Mouse (Mus musculus) limb, embryonic 10.5 days (tissue): ENCODE results near the gene Tas2r143. TPM values are rescaled to one million over a fixed set of nuclear protein-coding genes. Genes with fewer than 3 reads are reported as not detected.
A peak's percentile ranks its signal among the peaks of the same experiment; 100 is the strongest.

Experiments used
- DNase-seq: peaks from one replicate; pipeline ENCODE4 v3.0.0-alpha.2; 2017; ENCODE audit warnings: low spot score
- H3K27ac ChIP-seq: fragments of 300-500 bp; sonication (generic); 2 replicates; pipeline ENCODE4 v1.5.1; 2016; ENCODE audit warnings: mild to moderate bottlenecking
- H3K27me3 ChIP-seq: fragments of 300-500 bp; sonication (generic); 2 replicates; pipeline ENCODE4 v1.6.1; 2016; ENCODE audit warnings: low read depth, mild to moderate bottlenecking; ENCODE audit not compliant: poor library complexity, severe bottlenecking
- H3K36me3 ChIP-seq: fragments of 300-500 bp; sonication (generic); 2 replicates; pipeline ENCODE4 v1.6.1; 2016; ENCODE audit warnings: mild to moderate bottlenecking, moderate library complexity
- H3K4me1 ChIP-seq: fragments of 300-500 bp; sonication (generic); 2 replicates; pipeline ENCODE4 v1.6.1; 2016
- H3K4me3 ChIP-seq: fragments of 300-500 bp; sonication (generic); 2 replicates; pipeline ENCODE4 v1.5.1; 2016; ENCODE audit warnings: mild to moderate bottlenecking, moderate library complexity
- H3K9me3 ChIP-seq: fragments of 300-500 bp; sonication (generic); replicated peaks from 2 replicates; pipeline ENCODE4 v1.6.1; 2016; ENCODE audit warnings: mild to moderate bottlenecking
- WGBS: fragments of 180-500 bp; shearing (Covaris S2); methylation state at CpG from one replicate; pipeline ENCODE4 v1.1.7; 2016; 5-methylcytosine and 5-hydroxymethylcytosine counted together
- polyA plus RNA-seq: library from polyadenylated mRNA; unstranded; fragments of >200 nt; fragmentation: Nextera tagmentation; extraction: Ambion mirVana; gene quantifications from 2 replicates; pipeline ENCODE4 v1.2.1, GENCODE M21; 2016

Gene Tas2r143
- polyA plus RNA-seq, 1 experiment from 2014 or later, result not detected

DNA sequence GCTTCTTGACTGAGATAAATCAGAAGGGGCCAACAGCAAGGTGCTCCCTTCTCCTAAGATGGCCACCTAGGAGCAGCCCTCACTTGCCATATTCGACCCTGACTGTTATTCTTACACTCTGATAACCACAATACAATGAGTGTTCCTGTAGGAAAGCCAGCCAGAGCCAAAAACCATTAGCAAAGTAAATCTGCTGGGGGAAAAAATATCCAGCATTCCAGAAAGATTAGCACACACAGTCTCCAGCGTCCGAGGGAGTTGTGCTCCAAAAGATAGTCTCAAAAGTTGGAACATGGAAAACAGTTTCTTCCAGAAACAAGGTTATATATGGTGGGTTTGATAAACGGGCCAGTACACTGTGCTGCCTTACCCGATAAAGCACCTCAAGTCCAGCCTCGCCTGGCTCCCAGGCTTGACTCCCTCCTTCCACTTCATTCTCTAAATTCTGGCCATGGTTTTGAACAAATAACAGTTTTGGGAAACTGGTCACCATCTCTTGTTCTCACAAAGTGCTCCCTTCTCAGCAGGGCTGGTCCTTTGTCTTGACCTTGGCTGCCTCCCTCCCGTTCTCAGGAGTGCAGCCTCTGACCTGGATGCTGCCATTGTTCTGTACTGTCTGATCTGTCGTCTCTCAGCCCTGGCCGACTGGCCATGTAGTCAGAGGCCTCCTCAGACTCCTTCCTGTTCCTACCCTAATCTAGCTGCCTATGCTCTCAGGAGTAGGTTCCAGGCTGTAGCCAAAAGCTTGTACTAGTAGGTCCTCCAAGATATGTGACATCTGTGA lies 40.5 kb upstream of the Tas2r143 start:
- H3K9me3 ChIP-seq, result no peaks in the 10 kb centered on the region
- H3K4me3 ChIP-seq, result no peak overlapping the region
- H3K27me3 ChIP-seq, result no peaks in the 10 kb centered on the region
- no peak overlapping the region for H3K27ac ChIP-seq
- WGBS, result 86% methylated on average over 9 of the region's 9 CpGs
- no peak for DNase-seq
- H3K4me1 ChIP-seq, result peaks cover 15% of the 10 kb centered on the region; the same call in 1 of the 2 replicates
- peaks cover 74% of the 10 kb centered on the region for H3K36me3 ChIP-seq

GRCm38 (mm10) chr6:42360231-42360840 lies 39.7 kb upstream of the Tas2r143 start:
- WGBS, result 91% methylated on average over 6 of the region's 6 CpGs
- Histone ChIP-seq H3K27me3 (no peaks in the 10 kb centered on the region), H3K4me1 (peaks cover 15% of the 10 kb centered on the region; the same call in 1 of the 2 replicates), H3K9me3 (no peaks in the 10 kb centered on the region), H3K36me3 (peaks cover 70% of the 10 kb centered on the region), H3K27ac (no peak overlapping the region), H3K4me3 (no peak overlapping the region)
- no peak for DNase-seq

- Histone ChIP-seq H3K27ac (no peak overlapping the region), H3K4me1 (peaks cover 15% of the 10 kb centered on the region; the same call in 1 of the 2 replicates), H3K4me3 (no peak overlapping the region), H3K36me3 (peaks cover 61% of the 10 kb centered on the region), H3K27me3 (no peaks in the 10 kb centered on the region), H3K9me3 (no peaks in the 10 kb centered on the region)
- 92% methylated on average over 13 of the region's 13 CpGs for WGBS
- no peak for DNase-seq
These were observed 38.8 kb upstream of the Tas2r143 start for GRCm38 (mm10) chr6:42361041-42361895.

- Histone ChIP-seq H3K27me3 (no peaks in the 10 kb centered on the region), H3K4me1 (peaks cover 15% of the 10 kb centered on the region; the same call in 1 of the 2 replicates), H3K36me3 (peaks cover 53% of the 10 kb centered on the region), H3K4me3 (no peak overlapping the region), H3K27ac (no peak overlapping the region), H3K9me3 (no peaks in the 10 kb centered on the region)
- DNase-seq, result no peak
- WGBS, result 81% methylated on average over 1 of the region's 1 CpGs
These were observed 38.0 kb upstream of the Tas2r143 start for GRCm38 (mm10) chr6:42362074-42362473.

DNA sequence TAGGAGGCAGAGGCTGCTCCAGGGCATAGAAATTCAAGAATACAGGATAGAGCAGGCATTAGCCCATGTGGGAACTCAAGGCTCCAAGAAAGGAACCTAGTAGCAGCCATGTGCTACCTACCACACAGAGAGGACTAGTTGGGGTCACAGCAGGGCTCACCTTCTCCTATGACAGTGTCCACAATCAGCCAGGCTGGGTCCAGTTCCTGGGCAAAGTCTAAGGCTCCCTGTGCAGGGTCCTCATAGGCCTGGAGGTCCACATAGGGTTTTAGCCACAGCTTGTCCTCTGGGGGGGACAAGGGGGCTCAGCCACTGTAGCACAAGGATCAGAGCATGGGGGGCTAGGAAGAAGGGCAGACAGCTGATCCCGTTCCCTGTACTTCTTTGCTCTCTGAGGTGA lies 37.5 kb upstream of the Tas2r143 start:
- peaks cover 49% of the 10 kb centered on the region for H3K36me3 ChIP-seq
- H3K27ac ChIP-seq, result no peak overlapping the region
- H3K27me3 ChIP-seq, result no peaks in the 10 kb centered on the region
- 92% methylated on average over 1 of the region's 1 CpGs for WGBS
- no peak overlapping the region for H3K4me3 ChIP-seq
- H3K4me1 ChIP-seq, result peaks cover 13% of the 10 kb centered on the region; the same call in 1 of the 2 replicates
- DNase-seq, result no peak
- no peaks in the 10 kb centered on the region for H3K9me3 ChIP-seq

- no peak overlapping the region for H3K4me3 ChIP-seq
- H3K4me1 ChIP-seq, result peaks cover 8% of the 10 kb centered on the region; the same call in 1 of the 2 replicates
- no peaks in the 10 kb centered on the region for H3K27me3 ChIP-seq
- WGBS, result 59% methylated on average over 3 of the region's 3 CpGs
- no peak overlapping the region for H3K27ac ChIP-seq
- H3K36me3 ChIP-seq, result peaks cover 44% of the 10 kb centered on the region
- no peaks in the 10 kb centered on the region for H3K9me3 ChIP-seq
- no peak for DNase-seq
These were observed 37.1 kb upstream of the Tas2r143 start for GRCm38 (mm10) chr6:42362974-42363373.

GRCm38 (mm10) chr6:42364066-42364465 lies 36.0 kb upstream of the Tas2r143 start:
- Histone ChIP-seq H3K4me1 (peaks cover 7% of the 10 kb centered on the region; the same call in 1 of the 2 replicates), H3K4me3 (no peak overlapping the region), H3K27ac (no peak overlapping the region), H3K9me3 (no peaks in the 10 kb centered on the region), H3K36me3 (peaks cover 33% of the 10 kb centered on the region), H3K27me3 (no peaks in the 10 kb centered on the region)
- no peak for DNase-seq
- WGBS, result 96% methylated on average over 4 of the region's 4 CpGs

DNA sequence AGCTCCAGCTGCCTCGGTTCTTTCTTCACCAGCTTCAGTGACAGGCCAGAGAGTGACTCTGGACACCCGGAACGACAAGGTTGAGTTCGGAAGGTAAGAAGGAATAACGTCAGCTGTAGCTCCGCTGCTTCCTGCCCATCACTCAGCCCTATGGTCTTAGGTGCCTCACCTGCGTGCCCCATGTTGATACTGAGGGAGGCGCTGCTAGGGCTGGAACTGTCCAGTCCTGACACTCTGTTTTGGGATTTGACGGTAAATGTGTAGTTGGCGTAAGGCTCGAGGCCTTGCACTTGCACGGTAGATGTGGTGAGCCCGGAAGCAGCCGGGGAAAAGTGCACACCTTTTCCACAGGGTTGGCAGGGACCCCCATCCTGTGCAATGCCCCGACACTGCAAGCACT lies 35.4 kb upstream of the Tas2r143 start:
- H3K36me3 ChIP-seq, result peaks cover 28% of the 10 kb centered on the region
- no peak for DNase-seq
- peaks cover 10% of the 10 kb centered on the region for H3K4me1 ChIP-seq
- no peak overlapping the region for H3K4me3 ChIP-seq
- WGBS, result 92% methylated on average over 15 of the region's 15 CpGs
- H3K27me3 ChIP-seq, result no peaks in the 10 kb centered on the region
- H3K27ac ChIP-seq, result no peak overlapping the region
- no peaks in the 10 kb centered on the region for H3K9me3 ChIP-seq

- H3K27me3 ChIP-seq, result no peaks in the 10 kb centered on the region
- peaks cover 21% of the 10 kb centered on the region for H3K36me3 ChIP-seq
- WGBS, result 93% methylated on average over 6 of the region's 6 CpGs
- no peak overlapping the region for H3K4me3 ChIP-seq
- no peak overlapping the region for H3K27ac ChIP-seq
- no peak for DNase-seq
- no peaks in the 10 kb centered on the region for H3K9me3 ChIP-seq
- H3K4me1 ChIP-seq, result peaks cover 16% of the 10 kb centered on the region
These were observed 34.8 kb upstream of the Tas2r143 start for GRCm38 (mm10) chr6:42365215-42365614.

- peaks cover 46% of the 10 kb centered on the region for H3K4me1 ChIP-seq
- H3K9me3 ChIP-seq, result no peaks in the 10 kb centered on the region
- H3K27ac ChIP-seq, result no peak overlapping the region
- H3K36me3 ChIP-seq, result 0 out of 2 replicates have a peak, but pooled peaks cover 1% of the 10 kb centered on the region
- DNase-seq, result peak; percentile 67
- H3K27me3 ChIP-seq, result no peaks in the 10 kb centered on the region; the same call in 1 of the 2 replicates
- H3K4me3 ChIP-seq, result no peak overlapping the region
- WGBS, result 10% methylated on average over 3 of the region's 3 CpGs
These were observed 30.2 kb upstream of the Tas2r143 start for GRCm38 (mm10) chr6:42369870-42370269.

DNA sequence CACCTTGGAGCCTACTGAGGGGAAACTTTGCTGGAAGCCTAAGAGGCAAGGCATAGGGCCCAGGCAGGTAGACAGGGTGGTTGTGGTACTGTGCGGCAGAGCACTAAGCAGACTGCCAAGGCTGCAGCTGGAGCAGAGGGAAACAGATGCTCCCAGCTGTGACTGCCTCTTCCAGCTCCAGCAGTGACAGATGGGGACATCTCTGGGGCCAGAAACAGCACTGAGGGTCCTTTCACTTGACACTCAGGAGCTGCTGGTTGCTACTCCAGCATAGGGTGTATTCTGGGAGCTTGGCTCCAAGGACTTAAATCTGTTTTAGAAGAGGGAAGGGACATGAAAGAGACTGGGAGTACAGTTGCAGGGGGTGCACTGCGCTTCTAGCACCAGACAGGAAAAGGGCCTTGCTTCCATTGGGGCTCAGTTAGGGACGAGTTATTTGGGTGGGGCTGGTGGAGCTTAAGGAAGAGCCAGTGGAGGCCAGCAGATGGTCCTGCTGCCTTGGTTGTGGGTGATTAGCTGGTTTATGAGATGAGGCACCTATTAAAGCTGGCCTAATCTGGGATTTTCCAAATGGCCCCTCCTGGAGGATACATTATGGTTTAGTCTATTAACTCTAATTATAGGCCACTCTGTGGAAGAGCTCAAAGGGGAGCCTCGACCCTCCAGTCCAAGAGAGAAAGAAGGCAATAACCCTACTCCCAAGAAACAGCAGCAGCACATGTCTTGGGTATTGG lies 29.2 kb upstream of the Tas2r143 start:
- no peaks in the 10 kb centered on the region for H3K36me3 ChIP-seq
- peaks cover 46% of the 10 kb centered on the region for H3K4me1 ChIP-seq
- H3K9me3 ChIP-seq, result no peaks in the 10 kb centered on the region
- no peak for DNase-seq
- H3K27ac ChIP-seq, result no peak overlapping the region
- WGBS, result 16% methylated on average over 4 of the region's 4 CpGs
- no peaks in the 10 kb centered on the region; the same call in 1 of the 2 replicates for H3K27me3 ChIP-seq
- H3K4me3 ChIP-seq, result no peak overlapping the region

DNA sequence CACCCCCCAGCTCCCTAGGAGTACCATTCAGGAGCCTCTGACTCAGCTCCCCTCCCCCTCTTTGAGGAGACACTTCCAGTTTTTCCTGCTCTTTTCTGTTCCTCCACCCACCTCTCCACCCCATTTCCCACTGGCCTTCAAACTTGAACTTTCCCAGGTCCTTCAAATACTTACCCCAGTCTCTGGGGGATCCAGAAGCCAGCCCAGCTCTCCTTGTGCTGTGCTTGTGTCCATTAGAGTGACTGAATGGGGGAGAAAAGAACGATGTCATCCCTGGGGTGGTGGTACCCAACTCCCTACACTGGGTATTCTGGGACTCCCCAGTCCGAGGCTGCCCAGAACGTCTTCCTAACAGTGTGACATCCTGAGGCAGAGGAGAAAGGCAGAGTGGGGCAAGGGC lies 28.0 kb upstream of the Tas2r143 start:
- DNase-seq, result no peak
- 6% methylated on average over 3 of the region's 3 CpGs for WGBS
- Histone ChIP-seq H3K36me3 (no peaks in the 10 kb centered on the region), H3K4me1 (peaks cover 46% of the 10 kb centered on the region), H3K9me3 (no peaks in the 10 kb centered on the region), H3K27ac (peak overlapping the region; percentile 85), H3K27me3 (no peaks in the 10 kb centered on the region; the same call in 1 of the 2 replicates), H3K4me3 (peak overlapping the region; percentile 68)
